ENCODE assay signal across 9 mouse cellular contexts in genomic region chr4:129622120-129622802, GRCm38 (mm10). TPM values are rescaled to one million over a fixed set of nuclear protein-coding genes. Genes with fewer than 3 reads are reported as not detected.
DNase-seq lines count a peak whose midpoint lies in the region; ATAC-seq and TF ChIP-seq lines count a peak whose summit lies in the region.
"Had no signal": no experiment of that assay in that cellular context is flagged by ENCODE, and none has a peak within 500 bp of the region (broad histone marks: within the 10 kb centered on the region; RNA-seq: fewer than 3 reads in every experiment).

No protein-coding gene starts in this region.

- H3K36me3 ChIP-seq in kidney, embryonic 15.5 days = peaks cover 22% of the 10 kb centered on the region
- H3K36me3 ChIP-seq in hindbrain, embryonic 13.5 days = peaks cover 18% of the 10 kb centered on the region
- H3K36me3 ChIP-seq in midbrain, embryonic 14.5 days (ENCODE audit: control insufficient read depth, insufficient read depth, low read length) = peaks cover 17% of the 10 kb centered on the region

- TF ChIP-seq POLR2A in cortical plate, adult 2 months (IDR thresholded peaks at IDR 0.05; ENCODE audit: extremely low read depth, insufficient read depth, low read length) = no peak

- peak overlapping the region; percentile 51 for H3K27ac ChIP-seq in kidney, embryonic 15.5 days
- peak overlapping the region; percentile 65 for H3K27ac ChIP-seq in cortical plate, adult 2 months (ENCODE audit: insufficient read depth, low read length)
- peak overlapping the region; percentile 97; the same call in 1 of the 2 replicates for H3K27ac ChIP-seq in hindbrain, embryonic 13.5 days
- peak overlapping the region; percentile 94 for H3K27ac ChIP-seq in midbrain, embryonic 14.5 days (replicated peaks; ENCODE audit: low read depth, low read length)

- no peaks in the 10 kb centered on the region for H3K27me3 ChIP-seq in kidney, embryonic 15.5 days
- H3K27me3 ChIP-seq in hindbrain, embryonic 13.5 days = no peaks in the 10 kb centered on the region
- H3K27me3 ChIP-seq in midbrain, embryonic 14.5 days (ENCODE audit: control insufficient read depth, insufficient read depth, low read length) = no peaks in the 10 kb centered on the region
- H3K27me3 ChIP-seq: Patski had no signal

- no peak for ATAC-seq in kidney, embryonic 15.5 days (replicated peaks; ENCODE audit: low FRiP score)
- ATAC-seq in hindbrain, embryonic 13.5 days (ENCODE audit: low FRiP score) = no peak
- no peak for ATAC-seq in midbrain, embryonic 14.5 days (ENCODE audit: low FRiP score, low TSS enrichment)
- ATAC-seq: Patski had no signal

- WGBS in kidney, embryonic 15.5 days = 75% methylated on average over 11 of the region's 11 CpGs
- WGBS in hindbrain, embryonic 13.5 days = 76% methylated on average over 11 of the region's 11 CpGs
- 76% methylated on average over 11 of the region's 11 CpGs for WGBS in midbrain, embryonic 14.5 days

- H3K9me3 ChIP-seq in kidney, embryonic 15.5 days (replicated peaks) = no peaks in the 10 kb centered on the region
- H3K9me3 ChIP-seq in hindbrain, embryonic 13.5 days = no peaks in the 10 kb centered on the region
- no peaks in the 10 kb centered on the region for H3K9me3 ChIP-seq in midbrain, embryonic 14.5 days (ENCODE audit: control insufficient read depth, low read length)

- H3K9ac ChIP-seq in kidney, embryonic 15.5 days = peak overlapping the region; percentile 76
- peak overlapping the region; percentile 87 for H3K9ac ChIP-seq in hindbrain, embryonic 13.5 days
- peak overlapping the region; percentile 73 for H3K9ac ChIP-seq in midbrain, embryonic 14.5 days (replicated peaks; ENCODE audit: low read length)

- peaks cover 53% of the 10 kb centered on the region for H3K4me1 ChIP-seq in kidney, embryonic 15.5 days
- peaks cover 14% of the 10 kb centered on the region for H3K4me1 ChIP-seq in cortical plate, adult 2 months (ENCODE audit: control insufficient read depth, insufficient read depth, low read length)
- H3K4me1 ChIP-seq in hindbrain, embryonic 13.5 days (replicated peaks) = peaks cover 61% of the 10 kb centered on the region
- H3K4me1 ChIP-seq in midbrain, embryonic 14.5 days (ENCODE audit: control insufficient read depth, insufficient read depth, low read length) = peaks cover 39% of the 10 kb centered on the region

- H3K4me3 ChIP-seq in kidney, embryonic 15.5 days (replicated peaks) = peak overlapping the region; percentile 73
- peak overlapping the region; percentile 69 for H3K4me3 ChIP-seq in cortical plate, adult 2 months (ENCODE audit: insufficient read depth, low read length)
- peak overlapping the region; percentile 69 for H3K4me3 ChIP-seq in hindbrain, embryonic 13.5 days
- H3K4me3 ChIP-seq in midbrain, embryonic 14.5 days (replicated peaks; ENCODE audit: low read depth, low read length) = peak overlapping the region; percentile 65

- no peak for DNase-seq in kidney, adult 11 months
- DNase-seq in midbrain, embryonic 14.5 days = no peak
- no peak for DNase-seq in gastrocnemius, postnatal 10 days
- DNase-seq in ovary, postnatal 14 days (ENCODE audit: low spot score) = no peak
- no peak for DNase-seq in urinary bladder, postnatal 36 days (ENCODE audit: low spot score in 2 of 2)

- TF ChIP-seq CTCF in cortical plate, adult 2 months (IDR thresholded peaks at IDR 0.05; ENCODE audit: extremely low read depth, insufficient read depth, low read length) = no peak

- H3K4me2 ChIP-seq in kidney, embryonic 15.5 days = peak overlapping the region; percentile 81
- peak overlapping the region; percentile 86 for H3K4me2 ChIP-seq in hindbrain, embryonic 13.5 days
- H3K4me2 ChIP-seq in midbrain, embryonic 14.5 days (ENCODE audit: low read length) = peak overlapping the region; percentile 70

RNA-seq across cellular contexts. Expression of gene Ccdc28b, which starts 1.5 kb away (rescaled TPM):
- 52.4 and 65.7 TPM in 2 replicates for polyA plus RNA-seq in kidney, embryonic 15.5 days (2015; fragmentation: Nextera tagmentation; extraction: Ambion mirVana)
- polyA plus RNA-seq in cortical plate, adult 2 months (2012; rRNA removed) = 89.1 and 99.2 TPM in 2 replicates
- 130 and 135 TPM in 2 replicates for polyA plus RNA-seq in hindbrain, embryonic 13.5 days (2015; fragmentation: Nextera tagmentation; extraction: Ambion mirVana)
- 127 and 147 TPM in 2 replicates for polyA plus RNA-seq in midbrain, embryonic 14.5 days (2014; fragmentation: Nextera tagmentation; extraction: Ambion mirVana)
- total RNA-seq in gastrocnemius, postnatal 10 days (2021) = 10 to 100 TPM; 59.5 to 60.6 TPM

RNA-seq across cellular contexts. Expression of gene Iqcc, which starts 3.4 kb away (rescaled TPM):
- 29.4 TPM in 2 replicates for polyA plus RNA-seq in kidney, embryonic 15.5 days (2015; fragmentation: Nextera tagmentation; extraction: Ambion mirVana)
- 34.9 and 35.4 TPM in 2 replicates for polyA plus RNA-seq in cortical plate, adult 2 months (2012; rRNA removed)
- 30.0 and 37.8 TPM in 2 replicates for polyA plus RNA-seq in hindbrain, embryonic 13.5 days (2015; fragmentation: Nextera tagmentation; extraction: Ambion mirVana)
- polyA plus RNA-seq in midbrain, embryonic 14.5 days (2014; fragmentation: Nextera tagmentation; extraction: Ambion mirVana) = 25.0 and 28.0 TPM in 2 replicates
- total RNA-seq in gastrocnemius, postnatal 10 days (2021) = 10 to 100 TPM; 12.7 to 14.6 TPM

RNA-seq across cellular contexts. Expression of gene Dcdc2b, which starts 8.2 kb away (rescaled TPM):
- 2.1 and 2.4 TPM in 2 replicates for polyA plus RNA-seq in kidney, embryonic 15.5 days (2015; fragmentation: Nextera tagmentation; extraction: Ambion mirVana)
- 11.1 and 11.3 TPM in 2 replicates for polyA plus RNA-seq in cortical plate, adult 2 months (2012; rRNA removed)
- 4.0 and 4.3 TPM in 2 replicates for polyA plus RNA-seq in hindbrain, embryonic 13.5 days (2015; fragmentation: Nextera tagmentation; extraction: Ambion mirVana)
- 2.9 and 4.4 TPM in 2 replicates for polyA plus RNA-seq in midbrain, embryonic 14.5 days (2014; fragmentation: Nextera tagmentation; extraction: Ambion mirVana)
- total RNA-seq in gastrocnemius, postnatal 10 days (2021) = 1 to 10 TPM in 1 of 2 experiments, under 1 TPM in 1; 0.61 to 2.6 TPM

RNA-seq across cellular contexts. Expression of gene Txlna, which starts 18.6 kb away (rescaled TPM):
- 82.1 and 84.4 TPM in 2 replicates for polyA plus RNA-seq in kidney, embryonic 15.5 days (2015; fragmentation: Nextera tagmentation; extraction: Ambion mirVana)
- polyA plus RNA-seq in cortical plate, adult 2 months (2012; rRNA removed) = 32.2 and 33.4 TPM in 2 replicates
- polyA plus RNA-seq in hindbrain, embryonic 13.5 days (2015; fragmentation: Nextera tagmentation; extraction: Ambion mirVana) = 56.8 and 58.1 TPM in 2 replicates
- 37.4 and 64.1 TPM in 2 replicates for polyA plus RNA-seq in midbrain, embryonic 14.5 days (2014; fragmentation: Nextera tagmentation; extraction: Ambion mirVana)
- 10 to 100 TPM; 31.6 to 37.5 TPM for total RNA-seq in gastrocnemius, postnatal 10 days (2021)

RNA-seq across cellular contexts. Expression of gene Tmem234, which starts 21.8 kb away (rescaled TPM):
- polyA plus RNA-seq in kidney, embryonic 15.5 days (2015; fragmentation: Nextera tagmentation; extraction: Ambion mirVana) = 209 and 215 TPM in 2 replicates
- 143 and 148 TPM in 2 replicates for polyA plus RNA-seq in cortical plate, adult 2 months (2012; rRNA removed)
- 195 and 196 TPM in 2 replicates for polyA plus RNA-seq in hindbrain, embryonic 13.5 days (2015; fragmentation: Nextera tagmentation; extraction: Ambion mirVana)
- polyA plus RNA-seq in midbrain, embryonic 14.5 days (2014; fragmentation: Nextera tagmentation; extraction: Ambion mirVana) = 181 and 186 TPM in 2 replicates
- 10 to 100 TPM; 42.3 to 47.0 TPM for total RNA-seq in gastrocnemius, postnatal 10 days (2021)
